Mouse (Mus musculus): ENCODE data around the gene Ctsh. TPM values are rescaled to one million over a fixed set of nuclear protein-coding genes. Genes with fewer than 3 reads are reported as not detected.

Ctsh gene
- polyA plus RNA-seq, 1 experiment = 4.0 TPM

- TF ChIP-seq CTCF (IDR thresholded peaks at IDR 0.05; ENCODE audit: control insufficient read depth, insufficient read depth, insufficient read length) (no peak), MYOG (IDR thresholded peaks at IDR 0.05; ENCODE audit: control insufficient read depth, extremely low read depth, insufficient read length) (no peak), MYOD1 (IDR thresholded peaks at IDR 0.05; ENCODE audit: control insufficient read depth, insufficient read length, low read depth) (no peak), CEBPB (IDR thresholded peaks at IDR 0.05; ENCODE audit: low read depth) (no peak), USF1 (IDR thresholded peaks at IDR 0.05; ENCODE audit: low read depth) (no peak), FOSL1 (IDR thresholded peaks at IDR 0.05; ENCODE audit: insufficient read depth, low read length, poor library complexity, severe bottlenecking) (no peak), MAX (IDR thresholded peaks at IDR 0.05) (no peak)
- Histone ChIP-seq H3ac (ENCODE audit: control insufficient read depth, insufficient read length, low read depth) (no peak overlapping the region), H3K36me3 (ENCODE audit: control insufficient read depth, insufficient read depth) (no peaks in the 10 kb centered on the region), H3K79me3 (ENCODE audit: low read depth) (no peaks in the 10 kb centered on the region), H3K4me3 (ENCODE audit: insufficient read depth, poor library complexity, severe bottlenecking) (no peak overlapping the region), H3K27me3 (ENCODE audit: control insufficient read depth, insufficient read depth, insufficient read length) (no peaks in the 10 kb centered on the region), H3K79me2 (ENCODE audit: control insufficient read depth, insufficient read depth) (no peaks in the 10 kb centered on the region)
Observed at GRCm38 (mm10) chr9:90082992-90083391, 29.0 kb downstream of the Ctsh start.

DNA sequence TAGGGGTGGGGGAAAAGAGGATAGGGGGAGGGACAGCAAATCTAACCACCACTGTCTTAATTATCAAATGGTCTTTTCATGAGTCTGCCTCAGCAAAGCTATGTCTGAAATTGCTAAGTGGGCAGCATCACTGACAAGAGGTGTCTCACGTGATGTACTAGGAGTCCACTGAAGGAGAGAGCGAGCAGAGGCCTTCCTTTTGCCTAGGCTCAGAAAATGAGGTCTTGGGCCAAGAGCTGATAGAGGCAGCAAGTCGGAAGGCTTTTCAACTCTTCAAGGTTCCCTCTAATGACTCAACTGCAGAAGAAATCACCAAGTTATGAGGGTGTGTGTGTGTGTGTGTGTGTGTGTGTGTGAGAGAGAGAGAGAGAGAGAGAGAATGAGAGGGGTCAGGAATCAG is 30.2 kb downstream of the Ctsh start:
- Histone ChIP-seq H3ac (ENCODE audit: control insufficient read depth, insufficient read length, low read depth) (no peak overlapping the region), H3K79me3 (ENCODE audit: low read depth) (no peaks in the 10 kb centered on the region), H3K4me3 (ENCODE audit: insufficient read depth, poor library complexity, severe bottlenecking) (no peak overlapping the region), H3K79me2 (ENCODE audit: control insufficient read depth, insufficient read depth) (no peaks in the 10 kb centered on the region), H3K27me3 (ENCODE audit: control insufficient read depth, insufficient read depth, insufficient read length) (no peaks in the 10 kb centered on the region), H3K36me3 (ENCODE audit: control insufficient read depth, insufficient read depth) (peaks cover 5% of the 10 kb centered on the region)
- TF ChIP-seq MYOG (IDR thresholded peaks at IDR 0.05; ENCODE audit: control insufficient read depth, extremely low read depth, insufficient read length) (no peak), USF1 (IDR thresholded peaks at IDR 0.05; ENCODE audit: low read depth) (no peak), FOSL1 (IDR thresholded peaks at IDR 0.05; ENCODE audit: insufficient read depth, low read length, poor library complexity, severe bottlenecking) (no peak), MYOD1 (IDR thresholded peaks at IDR 0.05; ENCODE audit: control insufficient read depth, insufficient read length, low read depth) (no peak), CTCF (IDR thresholded peaks at IDR 0.05; ENCODE audit: control insufficient read depth, insufficient read depth, insufficient read length) (no peak), MAX (IDR thresholded peaks at IDR 0.05) (no peak)

DNA sequence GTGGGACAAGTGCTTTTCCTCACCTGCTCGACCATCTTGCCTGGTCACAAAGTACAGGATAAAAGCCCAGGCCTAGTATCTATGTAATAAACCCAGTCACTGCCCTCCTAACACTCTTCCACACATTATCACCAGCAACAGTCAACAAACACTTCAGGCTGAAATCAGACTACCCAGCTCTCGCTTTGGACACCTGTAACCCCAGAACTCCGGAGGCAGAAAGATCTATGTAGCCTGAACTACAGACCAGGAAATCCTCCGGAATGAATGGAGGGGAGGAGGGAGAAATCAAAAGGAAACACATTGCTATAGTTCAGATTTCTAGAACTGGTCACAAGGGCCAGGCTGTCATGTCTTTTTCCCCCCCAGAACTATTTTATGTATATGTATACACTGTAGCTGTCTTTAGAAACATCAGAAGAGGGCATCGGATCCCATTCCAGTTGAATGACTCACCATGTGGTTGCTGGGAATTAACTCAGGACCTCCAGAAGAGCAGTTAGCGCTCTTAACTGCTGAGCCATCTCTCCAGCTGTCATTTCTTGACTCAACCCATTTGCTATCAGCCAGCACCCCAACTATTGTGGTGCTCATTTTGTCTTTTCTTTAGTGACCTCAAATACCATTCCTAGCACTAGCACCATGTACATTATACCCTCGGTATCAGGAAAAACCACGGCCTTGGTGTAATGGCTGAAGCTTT is 31.0 kb downstream of the Ctsh start:
- no peak overlapping the region for H3ac ChIP-seq (ENCODE audit: control insufficient read depth, insufficient read length, low read depth)
- H3K36me3 ChIP-seq (ENCODE audit: control insufficient read depth, insufficient read depth) = peaks cover 13% of the 10 kb centered on the region
- H3K79me3 ChIP-seq (ENCODE audit: low read depth) = no peaks in the 10 kb centered on the region
- no peak overlapping the region for H3K4me3 ChIP-seq (ENCODE audit: insufficient read depth, poor library complexity, severe bottlenecking)
- TF ChIP-seq CTCF (IDR thresholded peaks at IDR 0.05; ENCODE audit: control insufficient read depth, insufficient read depth, insufficient read length) = no peak
- no peak for TF ChIP-seq FOSL1 (IDR thresholded peaks at IDR 0.05; ENCODE audit: insufficient read depth, low read length, poor library complexity, severe bottlenecking)
- TF ChIP-seq MYOG (IDR thresholded peaks at IDR 0.05; ENCODE audit: control insufficient read depth, extremely low read depth, insufficient read length) = no peak
- peak; percentile 87 for TF ChIP-seq MYOD1 (IDR thresholded peaks at IDR 0.05; ENCODE audit: control insufficient read depth, insufficient read length, low read depth)
- TF ChIP-seq USF1 (IDR thresholded peaks at IDR 0.05; ENCODE audit: low read depth) = no peak
- H3K79me2 ChIP-seq (ENCODE audit: control insufficient read depth, insufficient read depth) = no peaks in the 10 kb centered on the region
- H3K27me3 ChIP-seq (ENCODE audit: control insufficient read depth, insufficient read depth, insufficient read length) = no peaks in the 10 kb centered on the region

DNA sequence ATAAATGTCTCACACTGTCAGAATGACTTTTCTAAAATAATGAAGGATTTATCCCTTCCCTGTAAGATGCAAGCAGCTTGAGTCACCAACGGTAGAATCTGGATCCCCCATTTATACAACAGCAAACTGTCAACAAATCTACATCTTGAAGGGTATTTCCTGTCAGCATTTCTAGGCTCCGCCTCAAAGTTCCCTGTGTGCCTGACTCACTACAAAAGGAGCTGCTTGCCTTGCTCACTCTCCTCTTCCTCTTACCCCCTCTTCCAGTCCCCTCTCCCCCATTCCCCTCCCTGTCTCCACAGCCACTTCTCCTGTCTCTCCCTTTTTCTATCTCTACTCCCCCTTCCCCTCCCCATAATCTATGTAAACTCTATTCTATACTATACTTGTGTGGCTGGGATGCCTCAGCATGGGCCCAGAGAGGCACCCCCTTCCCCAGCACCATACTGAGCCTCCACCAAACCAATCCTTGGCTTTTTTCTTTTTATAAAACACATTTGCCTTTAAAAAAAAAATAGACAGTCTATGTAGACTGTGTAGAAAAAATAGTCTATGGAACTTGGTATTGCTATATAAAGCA is 34.0 kb downstream of the Ctsh start:
- Histone ChIP-seq H3K79me2 (ENCODE audit: control insufficient read depth, insufficient read depth) (peaks cover 5% of the 10 kb centered on the region), H3ac (ENCODE audit: control insufficient read depth, insufficient read length, low read depth) (no peak overlapping the region), H3K27me3 (ENCODE audit: control insufficient read depth, insufficient read depth, insufficient read length) (no peaks in the 10 kb centered on the region), H3K36me3 (ENCODE audit: control insufficient read depth, insufficient read depth) (peaks cover 35% of the 10 kb centered on the region), H3K79me3 (ENCODE audit: low read depth) (peaks cover 1% of the 10 kb centered on the region), H3K4me3 (ENCODE audit: insufficient read depth, poor library complexity, severe bottlenecking) (no peak overlapping the region)
- TF ChIP-seq MAX (IDR thresholded peaks at IDR 0.05) (no peak), MYOD1 (IDR thresholded peaks at IDR 0.05; ENCODE audit: control insufficient read depth, insufficient read length, low read depth) (no peak), CEBPB (IDR thresholded peaks at IDR 0.05; ENCODE audit: low read depth) (no peak), CTCF (IDR thresholded peaks at IDR 0.05; ENCODE audit: control insufficient read depth, insufficient read depth, insufficient read length) (no peak), USF1 (IDR thresholded peaks at IDR 0.05; ENCODE audit: low read depth) (no peak)

DNA sequence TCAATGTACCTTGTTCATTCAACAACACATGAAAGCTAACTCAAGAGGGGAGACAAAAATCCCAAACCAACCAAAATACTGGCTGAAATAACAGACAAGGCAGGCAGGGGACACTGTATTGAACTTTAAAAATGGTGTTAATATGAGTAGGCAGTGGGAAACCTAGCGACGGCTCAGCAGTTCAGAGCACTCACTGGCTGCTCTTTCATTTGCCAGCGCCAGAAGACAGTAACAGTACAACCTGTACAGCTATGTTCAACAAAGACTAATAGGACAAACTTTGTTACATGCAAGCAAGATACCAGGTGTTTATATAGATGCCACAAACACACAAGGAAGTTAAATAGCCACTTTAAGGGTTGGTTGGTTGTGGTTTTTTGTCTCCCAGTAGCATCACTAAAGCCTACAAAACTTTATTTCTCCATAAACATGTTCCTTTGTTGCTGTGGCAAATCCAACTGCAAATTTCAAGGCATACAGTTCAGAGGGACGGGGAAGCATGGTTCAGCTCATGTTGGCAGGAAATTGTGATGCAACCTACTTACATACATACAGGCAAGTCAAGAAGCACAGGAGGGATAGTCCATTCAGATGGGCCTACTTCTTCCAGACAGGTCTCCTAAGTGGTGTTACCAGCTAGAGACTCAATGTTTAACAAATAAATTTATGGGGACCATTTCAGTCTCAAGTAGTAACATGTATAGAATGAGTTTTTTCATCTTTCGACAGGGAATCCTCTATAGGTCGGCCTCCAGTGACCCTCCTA is 35.6 kb downstream of the Ctsh start:
- H3ac ChIP-seq (ENCODE audit: control insufficient read depth, insufficient read length, low read depth) = no peak overlapping the region
- no peaks in the 10 kb centered on the region for H3K27me3 ChIP-seq (ENCODE audit: control insufficient read depth, insufficient read depth, insufficient read length)
- no peak overlapping the region for H3K4me3 ChIP-seq (ENCODE audit: insufficient read depth, poor library complexity, severe bottlenecking)
- peaks cover 1% of the 10 kb centered on the region for H3K79me3 ChIP-seq (ENCODE audit: low read depth)
- H3K36me3 ChIP-seq (ENCODE audit: control insufficient read depth, insufficient read depth) = peaks cover 50% of the 10 kb centered on the region
- peaks cover 5% of the 10 kb centered on the region for H3K79me2 ChIP-seq (ENCODE audit: control insufficient read depth, insufficient read depth)
- TF ChIP-seq MYOG (IDR thresholded peaks at IDR 0.05; ENCODE audit: control insufficient read depth, extremely low read depth, insufficient read length) (no peak), CTCF (IDR thresholded peaks at IDR 0.05; ENCODE audit: control insufficient read depth, insufficient read depth, insufficient read length) (no peak), MYOD1 (IDR thresholded peaks at IDR 0.05; ENCODE audit: control insufficient read depth, insufficient read length, low read depth) (no peak), CEBPB (IDR thresholded peaks at IDR 0.05; ENCODE audit: low read depth) (no peak), FOSL1 (IDR thresholded peaks at IDR 0.05; ENCODE audit: insufficient read depth, low read length, poor library complexity, severe bottlenecking) (no peak), USF1 (IDR thresholded peaks at IDR 0.05; ENCODE audit: low read depth) (no peak), MAX (IDR thresholded peaks at IDR 0.05) (no peak)
